9 mouse cellular contexts compared by ENCODE assay signal in genomic region chrX:72273966-72274658, GRCm38 (mm10). TPM values are rescaled to one million over a fixed set of nuclear protein-coding genes. Genes with fewer than 3 reads are reported as not detected.
DNase-seq lines count a peak whose midpoint lies in the region; ATAC-seq and TF ChIP-seq lines count a peak whose summit lies in the region.
"Had no signal": no experiment of that assay in that cellular context is flagged by ENCODE, and none has a peak within 500 bp of the region (broad histone marks: within the 10 kb centered on the region; RNA-seq: fewer than 3 reads in every experiment).

No protein-coding gene starts in this region.

- in situ Hi-C loops in ES-E14 (cut with MboI; ENCODE audit: low sequenced_read_pairs in 2 of 2, unreplicated experiment in 2 of 2), result no loop called here

- H3K4me1 ChIP-seq in ES-E14 (ENCODE audit: control insufficient read depth in 2 of 2, insufficient read depth in 2 of 2, low read length in 2 of 2, poor library complexity in 1 of 2), result no peaks in the 10 kb centered on the region
- no peaks in the 10 kb centered on the region for H3K4me1 ChIP-seq in heart, embryonic 12.5 days (replicated peaks)
- H3K4me1 ChIP-seq in limb, embryonic 10.5 days, result no peaks in the 10 kb centered on the region
- H3K4me1 ChIP-seq in midbrain, embryonic 15.5 days, result no peaks in the 10 kb centered on the region

- no peak overlapping the region for H3K27ac ChIP-seq in ES-E14 (ENCODE audit: insufficient read depth, low read depth, low read length, poor library complexity, severe bottlenecking)
- peak overlapping the region; percentile 11; the same call in 1 of the 2 replicates for H3K27ac ChIP-seq in heart, embryonic 12.5 days (ENCODE audit: poor library complexity, severe bottlenecking)
- peak overlapping the region; percentile 67 for H3K27ac ChIP-seq in limb, embryonic 10.5 days
- no peak overlapping the region for H3K27ac ChIP-seq in midbrain, embryonic 15.5 days

- H3K9ac ChIP-seq in ES-E14 (ENCODE audit: insufficient read depth, low read depth, low read length, poor library complexity, severe bottlenecking), result peak overlapping the region; percentile 62; the same call in 1 of the 2 replicates
- peak overlapping the region; percentile 13; the same call in 1 of the 2 replicates for H3K9ac ChIP-seq in heart, embryonic 12.5 days
- no peak overlapping the region for H3K9ac ChIP-seq in midbrain, embryonic 15.5 days

- WGBS in heart, embryonic 12.5 days, result 21% methylated on average over 27 of the region's 27 CpGs
- WGBS in limb, embryonic 10.5 days, result 22% methylated on average over 27 of the region's 27 CpGs
- WGBS in midbrain, embryonic 15.5 days, result 34% methylated on average over 27 of the region's 27 CpGs

- H3K9me3 ChIP-seq in ES-E14 (ENCODE audit: control insufficient read depth, insufficient read depth, low read depth, low read length), result no peaks in the 10 kb centered on the region
- no peaks in the 10 kb centered on the region for H3K9me3 ChIP-seq in heart, embryonic 12.5 days (replicated peaks)
- no peaks in the 10 kb centered on the region for H3K9me3 ChIP-seq in limb, embryonic 10.5 days (replicated peaks)
- no peaks in the 10 kb centered on the region for H3K9me3 ChIP-seq in midbrain, embryonic 15.5 days

- H3K4me2 ChIP-seq in heart, embryonic 12.5 days, result peak overlapping the region; percentile 77
- peak overlapping the region; percentile 72 for H3K4me2 ChIP-seq in midbrain, embryonic 15.5 days

- peak; percentile 51 for ATAC-seq in heart, embryonic 12.5 days (ENCODE audit: insufficient number of reproducible peaks, low FRiP score)
- peak; percentile 65 for ATAC-seq in midbrain, embryonic 15.5 days (replicated peaks)

- no peaks in the 10 kb centered on the region for H3K27me3 ChIP-seq in heart, embryonic 12.5 days (replicated peaks)
- peaks cover 21% of the 10 kb centered on the region for H3K27me3 ChIP-seq in limb, embryonic 10.5 days (ENCODE audit: low read depth, poor library complexity, severe bottlenecking)
- no peaks in the 10 kb centered on the region for H3K27me3 ChIP-seq in midbrain, embryonic 15.5 days (replicated peaks)
- H3K27me3 ChIP-seq: CH12.LX had no signal

- H3K4me3 ChIP-seq in ES-E14 (ENCODE audit: insufficient read depth in 1 of 2, low read depth in 1 of 2, low read length in 2 of 2, poor library complexity in 1 of 2, severe bottlenecking in 1 of 2), result peak overlapping the region; percentile 39 to 56; a peak in 2 of 4 replicates
- peak overlapping the region; percentile 56 for H3K4me3 ChIP-seq in heart, embryonic 12.5 days
- peak overlapping the region; percentile 54 for H3K4me3 ChIP-seq in limb, embryonic 10.5 days
- H3K4me3 ChIP-seq in midbrain, embryonic 15.5 days, result peak overlapping the region; percentile 40

- no peaks in the 10 kb centered on the region for H3K36me3 ChIP-seq in ES-E14 (ENCODE audit: control insufficient read depth, insufficient read depth, low read length, poor library complexity, severe bottlenecking)
- H3K36me3 ChIP-seq in heart, embryonic 12.5 days, result no peaks in the 10 kb centered on the region
- peaks cover 10% of the 10 kb centered on the region for H3K36me3 ChIP-seq in limb, embryonic 10.5 days
- H3K36me3 ChIP-seq in midbrain, embryonic 15.5 days (replicated peaks), result no peaks in the 10 kb centered on the region

- peak; percentile 2 to 6 for DNase-seq in cerebellum, postnatal 25 days
- DNase-seq in cerebellum, adult 9-10 months, result no peak
- DNase-seq in ES-E14 (ENCODE audit: low read depth, low spot score), result no peak
- DNase-seq in limb, embryonic 10.5 days (ENCODE audit: low spot score), result peak; percentile 37
- no peak for DNase-seq in frontal cortex, adult 2 months (ENCODE audit: extremely low spot score in 1 of 2, low spot score in 1 of 2)
- DNase-seq in right cerebral cortex, postnatal 25 days, result no peak

TF ChIP-seq in ES-E14, 5 proteins besides CTCF, POLR2A, EP300 and RAD21:
- TF ChIP-seq CHD2 (IDR thresholded peaks at IDR 0.05; ENCODE audit: low read depth, low read length), result no peak
- no peak for TF ChIP-seq ZNF384 (IDR thresholded peaks at IDR 0.05; ENCODE audit: low read depth, low read length)
- TF ChIP-seq HCFC1 (IDR thresholded peaks at IDR 0.05; ENCODE audit: borderline replicate concordance, insufficient read depth, low read length), result no peak
- no peak for TF ChIP-seq ZC3H11A (IDR thresholded peaks at IDR 0.05; ENCODE audit: borderline replicate concordance, low read depth, low read length)
- no peak for TF ChIP-seq MAFK (IDR thresholded peaks at IDR 0.05; ENCODE audit: insufficient read depth, low read depth, low read length)

RNA-seq across cellular contexts. Expression of gene Gabre, which starts 0.5 kb away (rescaled TPM):
- total RNA-seq in ES-E14 (2012; rRNA removed), result 0.48 and 1.3 TPM in 2 replicates
- 1.6 and 3.0 TPM in 2 replicates for polyA plus RNA-seq in heart, embryonic 12.5 days (2016; fragmentation: Nextera tagmentation; extraction: Ambion mirVana)
- polyA plus RNA-seq in limb, embryonic 10.5 days (2016; fragmentation: Nextera tagmentation; extraction: Ambion mirVana), result 0.85 and 2.0 TPM in 2 replicates
- polyA plus RNA-seq in midbrain, embryonic 15.5 days (2015; fragmentation: Nextera tagmentation; extraction: Ambion mirVana), result 0.79 and 0.84 TPM in 2 replicates
- polyA plus RNA-seq in frontal cortex, adult 2 months (2012; rRNA removed), result 0.30 and 0.36 TPM in 2 replicates
- total RNA-seq: CH12.LX had no signal

RNA-seq across cellular contexts. Expression of gene Magea4, which starts 52.3 kb away (rescaled TPM):
- total RNA-seq in ES-E14 (2012; rRNA removed), result 0.85 and 2.5 TPM in 2 replicates
- not detected in 2 replicates for polyA plus RNA-seq in heart, embryonic 12.5 days (2016; fragmentation: Nextera tagmentation; extraction: Ambion mirVana)
- not detected in 2 replicates for polyA plus RNA-seq in limb, embryonic 10.5 days (2016; fragmentation: Nextera tagmentation; extraction: Ambion mirVana)
- not detected in 2 replicates for polyA plus RNA-seq in midbrain, embryonic 15.5 days (2015; fragmentation: Nextera tagmentation; extraction: Ambion mirVana)
- polyA plus RNA-seq in frontal cortex, adult 2 months (2012; rRNA removed), result not detected in 2 replicates
- total RNA-seq: CH12.LX had no signal

Comparison
In these comparisons a context has a peak if more than half of its experiments do, and no peak if none do; other contexts are left out.
1. DNase-seq: peak in cerebellum, postnatal 25 days (2 of 2) and limb, embryonic 10.5 days (single experiment); none in cerebellum, adult 9-10 months (single experiment), ES-E14 (single experiment), frontal cortex, adult 2 months (0 of 2) and right cerebral cortex, postnatal 25 days (single experiment).
2. H3K27ac ChIP-seq: peak in heart, embryonic 12.5 days (single experiment) and limb, embryonic 10.5 days (single experiment); none in ES-E14 (single experiment) and midbrain, embryonic 15.5 days (single experiment).
3. Peak in every context shown above with its lines, with median percentiles within 50 percentile points of each other: H3K4me3 ChIP-seq.